18 mouse cellular contexts compared by ENCODE assay signal in the genomic region with DNA sequence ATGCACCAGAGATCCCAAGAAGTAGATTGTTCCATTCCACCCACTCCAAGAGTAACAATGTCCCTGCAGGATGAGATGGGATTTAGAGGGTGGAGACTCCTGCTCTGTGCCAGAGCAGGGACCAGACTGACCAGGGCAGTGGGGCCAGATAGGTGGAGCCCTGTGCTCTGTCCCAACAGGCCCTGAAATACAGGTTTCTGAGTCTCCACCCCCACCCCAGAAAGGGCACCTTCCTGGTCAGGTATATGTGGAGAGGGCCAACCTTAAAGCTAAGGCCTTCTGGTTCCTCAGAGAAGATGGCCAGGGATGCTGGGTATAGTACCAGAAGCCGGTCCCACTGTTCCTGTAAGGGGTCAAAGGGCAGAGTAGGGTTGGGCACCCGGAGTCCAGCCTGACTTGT.
"Had no signal": no experiment of that assay in that cellular context is flagged by ENCODE, and none has a peak within 500 bp of the region (broad histone marks: within the 10 kb centered on the region; RNA-seq: fewer than 3 reads in every experiment).

No protein-coding gene starts in this region.

- DNase-seq: cerebellum, adult 2 months; cerebellum, adult 8-10 months; cerebellum, adult 9-10 months; cerebellum, adult 9-11 months; cerebellum, postnatal 10 days; cerebellum, postnatal 14 days; cerebellum, postnatal 25 days; cerebellum, postnatal 36 days; embryo, embryonic 11 days; forebrain, postnatal 0 days; gastrocnemius, adult 2 months; gastrocnemius, postnatal 10 days; gastrocnemius, postnatal 14 days; gastrocnemius, postnatal 25 days; gastrocnemius, postnatal 36 days; heart, adult 11 months; heart, adult 18-20 months; heart, adult 2 months had no signal
